Mouse (Mus musculus): ENCODE results near the gene Kank3. TPM values are rescaled to one million over a fixed set of nuclear protein-coding genes. Genes with fewer than 3 reads are reported as not detected.

Gene Kank3
- polyA plus RNA-seq, 1 experiment = 27.5 TPM

GRCm38 (mm10) chr17:33804205-33804604 lies 6.1 kb upstream of the Kank3 start:
- TF ChIP-seq POLR2A (IDR thresholded peaks at IDR 0.05; ENCODE audit: borderline replicate concordance, low read depth, low read length) = no peak
- TF ChIP-seq CTCF (IDR thresholded peaks at IDR 0.05; ENCODE audit: low read depth, low read length) = no peak

GRCm38 (mm10) chr17:33804745-33805144 lies 5.6 kb upstream of the Kank3 start:
- peaks cover 5% of the 10 kb centered on the region for H3K4me1 ChIP-seq (ENCODE audit: control insufficient read depth, insufficient read depth, low read length)
- TF ChIP-seq CTCF (IDR thresholded peaks at IDR 0.05; ENCODE audit: low read depth, low read length) = no peak
- no peak for TF ChIP-seq POLR2A (IDR thresholded peaks at IDR 0.05; ENCODE audit: borderline replicate concordance, low read depth, low read length)
- no peak overlapping the region for H3K4me3 ChIP-seq (ENCODE audit: insufficient read depth, low read length)
- no peak overlapping the region for H3K27ac ChIP-seq (ENCODE audit: insufficient read depth, low read depth, low read length)

More at GRCm38 (mm10) chr17:33804205-33804604, 6.1 kb upstream of the Kank3 start:
- H3K27ac ChIP-seq (ENCODE audit: insufficient read depth, low read depth, low read length) = no peak overlapping the region
- peaks cover 10% of the 10 kb centered on the region for H3K4me1 ChIP-seq (ENCODE audit: control insufficient read depth, insufficient read depth, low read length)
- no peak overlapping the region for H3K4me3 ChIP-seq (ENCODE audit: insufficient read depth, low read length)

DNA sequence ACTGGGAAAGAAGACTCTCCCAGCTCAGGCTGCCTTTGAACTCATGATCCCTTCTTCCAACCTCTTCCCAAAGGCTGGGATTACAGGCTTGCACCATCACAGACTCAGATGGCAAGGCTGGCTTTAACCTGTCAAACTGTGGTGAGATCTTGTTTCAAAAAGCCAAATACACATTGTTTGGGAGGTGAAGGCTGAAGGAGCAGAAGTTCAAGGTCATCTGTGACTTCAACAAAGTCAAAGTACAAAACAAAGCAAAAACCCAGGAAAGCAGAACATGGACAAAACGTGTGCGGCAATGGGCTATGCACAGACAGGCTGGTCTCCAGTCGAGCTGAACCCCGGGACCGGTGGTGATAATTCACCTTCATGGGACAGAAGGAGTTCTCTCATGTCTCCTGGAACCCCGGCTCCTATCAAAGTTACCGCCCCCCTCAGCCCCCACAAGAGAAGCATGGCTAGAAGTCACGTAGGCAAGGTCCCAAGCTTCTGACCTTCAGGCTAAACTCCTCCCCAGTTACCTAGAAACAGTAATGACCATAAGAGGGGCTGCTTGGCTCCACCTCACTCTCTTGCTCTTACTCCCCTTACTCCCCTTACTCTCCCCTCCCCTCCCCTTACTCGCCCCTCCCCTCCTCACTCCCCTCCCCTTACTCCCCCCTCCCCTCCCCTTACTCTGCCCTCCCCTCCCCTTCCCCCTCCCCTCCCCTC lies 3.0 kb upstream of the Kank3 start:
- TF ChIP-seq CTCF (IDR thresholded peaks at IDR 0.05; ENCODE audit: low read depth, low read length) = no peak
- TF ChIP-seq POLR2A (IDR thresholded peaks at IDR 0.05; ENCODE audit: borderline replicate concordance, low read depth, low read length) = no peak
- H3K4me3 ChIP-seq (ENCODE audit: insufficient read depth, low read length) = no peak overlapping the region
- no peak overlapping the region for H3K27ac ChIP-seq (ENCODE audit: insufficient read depth, low read depth, low read length)
- peaks cover 6% of the 10 kb centered on the region for H3K4me1 ChIP-seq (ENCODE audit: control insufficient read depth, insufficient read depth, low read length)

DNA sequence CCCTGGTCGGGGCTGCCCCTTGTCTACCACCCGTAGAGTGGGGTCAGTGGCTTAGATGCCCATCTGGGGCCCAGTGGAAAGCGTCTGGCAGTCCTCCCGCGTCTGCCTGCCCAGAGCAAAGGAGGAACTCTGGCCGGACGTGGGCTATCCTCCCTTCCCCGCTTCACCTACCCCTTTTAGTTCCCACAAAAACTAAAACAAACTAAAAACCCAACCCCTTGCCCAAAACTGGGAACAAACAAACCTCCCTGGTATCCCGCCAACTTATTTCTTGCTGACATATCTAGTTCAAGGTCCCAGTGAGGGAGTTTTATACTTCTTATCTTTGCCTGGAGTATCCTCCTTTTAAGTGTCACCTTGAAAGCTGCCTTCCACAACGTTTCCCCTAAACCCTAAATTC lies 2.1 kb upstream of the Kank3 start:
- Histone ChIP-seq H3K27ac (ENCODE audit: insufficient read depth, low read depth, low read length) (no peak overlapping the region), H3K4me3 (ENCODE audit: insufficient read depth, low read length) (no peak overlapping the region), H3K4me1 (ENCODE audit: control insufficient read depth, insufficient read depth, low read length) (peaks cover 6% of the 10 kb centered on the region)
- TF ChIP-seq POLR2A (IDR thresholded peaks at IDR 0.05; ENCODE audit: borderline replicate concordance, low read depth, low read length) (no peak), CTCF (IDR thresholded peaks at IDR 0.05; ENCODE audit: low read depth, low read length) (no peak)

DNA sequence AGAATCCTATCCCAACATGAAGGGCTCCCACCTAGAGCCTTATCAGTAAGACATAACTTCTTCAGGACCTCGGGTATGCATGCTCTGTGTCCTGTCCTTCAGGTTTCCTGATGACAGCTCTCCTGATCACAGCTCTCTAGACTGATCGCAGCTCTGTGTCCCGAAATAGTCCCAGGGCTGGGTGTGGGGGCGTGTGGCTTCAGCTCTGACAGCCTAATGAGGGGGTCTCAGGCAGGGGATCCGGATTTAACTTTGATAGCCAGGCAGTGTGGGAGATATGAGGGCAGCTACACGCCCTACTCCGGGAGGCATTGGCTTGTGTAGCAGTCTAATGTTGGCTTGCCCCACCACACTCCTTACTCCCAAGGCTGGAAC lies 810 bp downstream of the Kank3 start:
- Histone ChIP-seq H3K27ac (ENCODE audit: insufficient read depth, low read depth, low read length) (no peak overlapping the region), H3K4me3 (ENCODE audit: insufficient read depth, low read length) (peak overlapping the region; percentile 69), H3K4me1 (ENCODE audit: control insufficient read depth, insufficient read depth, low read length) (peaks cover 6% of the 10 kb centered on the region)
- no peak for TF ChIP-seq POLR2A (IDR thresholded peaks at IDR 0.05; ENCODE audit: borderline replicate concordance, low read depth, low read length)
- TF ChIP-seq CTCF (IDR thresholded peaks at IDR 0.05; ENCODE audit: low read depth, low read length) = no peak

- H3K27ac ChIP-seq (ENCODE audit: insufficient read depth, low read depth, low read length) = no peak overlapping the region
- no peak overlapping the region for H3K4me3 ChIP-seq (ENCODE audit: insufficient read depth, low read length)
- TF ChIP-seq CTCF (IDR thresholded peaks at IDR 0.05; ENCODE audit: low read depth, low read length) = no peak
- TF ChIP-seq POLR2A (IDR thresholded peaks at IDR 0.05; ENCODE audit: borderline replicate concordance, low read depth, low read length) = no peak
- H3K4me1 ChIP-seq (ENCODE audit: control insufficient read depth, insufficient read depth, low read length) = peaks cover 11% of the 10 kb centered on the region
Observed at GRCm38 (mm10) chr17:33812475-33812874, 2.2 kb downstream of the Kank3 start.

GRCm38 (mm10) chr17:33812990-33813389 lies 2.7 kb downstream of the Kank3 start:
- H3K27ac ChIP-seq (ENCODE audit: insufficient read depth, low read depth, low read length) = no peak overlapping the region

DNA sequence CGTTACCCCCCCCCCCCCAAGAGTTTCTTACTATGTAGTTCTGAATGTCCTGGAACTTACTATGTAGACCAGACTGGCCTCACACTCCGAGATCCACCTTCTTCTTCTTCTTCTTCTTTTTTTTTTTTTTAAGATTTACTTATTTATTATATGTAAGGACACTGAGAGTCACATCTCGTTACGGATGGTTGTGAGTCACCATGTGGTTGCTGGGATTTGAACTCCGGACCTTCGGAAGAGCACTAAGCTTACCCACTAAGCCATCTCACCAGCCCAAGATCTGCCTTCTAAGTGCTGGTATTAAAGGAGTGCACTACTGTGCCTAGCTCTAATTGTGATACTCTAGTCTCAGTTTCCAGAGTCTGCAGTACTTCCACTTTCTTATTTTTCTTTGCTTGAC lies 5.1 kb downstream of the Kank3 start:
- H3K4me3 ChIP-seq (ENCODE audit: insufficient read depth, low read length) = no peak overlapping the region
- TF ChIP-seq POLR2A (IDR thresholded peaks at IDR 0.05; ENCODE audit: borderline replicate concordance, low read depth, low read length) (no peak), CTCF (IDR thresholded peaks at IDR 0.05; ENCODE audit: low read depth, low read length) (no peak)

More at GRCm38 (mm10) chr17:33812990-33813389, 2.7 kb downstream of the Kank3 start:
- Histone ChIP-seq H3K4me1 (ENCODE audit: control insufficient read depth, insufficient read depth, low read length) (peaks cover 12% of the 10 kb centered on the region), H3K4me3 (ENCODE audit: insufficient read depth, low read length) (no peak overlapping the region)
- TF ChIP-seq POLR2A (IDR thresholded peaks at IDR 0.05; ENCODE audit: borderline replicate concordance, low read depth, low read length) (no peak), CTCF (IDR thresholded peaks at IDR 0.05; ENCODE audit: low read depth, low read length) (no peak)

DNA sequence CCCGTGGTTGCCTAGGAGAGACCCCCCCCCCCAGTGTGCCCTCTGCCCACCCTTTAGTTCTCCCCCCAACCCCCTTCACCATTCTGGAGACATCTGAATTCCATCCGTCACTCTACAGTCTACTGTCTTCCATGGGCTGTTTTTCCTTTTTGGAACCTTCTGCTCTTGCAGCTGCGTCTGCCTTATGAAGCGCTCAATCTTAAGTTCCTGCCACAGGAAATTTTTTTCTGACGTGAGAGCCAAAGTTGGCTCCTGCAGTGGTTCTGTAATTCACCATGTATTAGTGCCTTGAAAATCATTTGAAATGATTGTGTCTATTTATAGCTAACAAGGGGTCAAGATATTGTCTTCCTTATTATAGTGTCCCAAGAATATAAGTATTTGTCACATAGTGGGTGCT lies 6.3 kb downstream of the Kank3 start:
- TF ChIP-seq POLR2A (IDR thresholded peaks at IDR 0.05; ENCODE audit: borderline replicate concordance, low read depth, low read length) (no peak), CTCF (IDR thresholded peaks at IDR 0.05; ENCODE audit: low read depth, low read length) (no peak)
- Histone ChIP-seq H3K27ac (ENCODE audit: insufficient read depth, low read depth, low read length) (peak overlapping the region; percentile 95), H3K4me3 (ENCODE audit: insufficient read depth, low read length) (peak overlapping the region; percentile 79), H3K4me1 (ENCODE audit: control insufficient read depth, insufficient read depth, low read length) (peaks cover 18% of the 10 kb centered on the region)

More for the DNA sequence above, 5.1 kb downstream of the Kank3 start:
- Histone ChIP-seq H3K4me1 (ENCODE audit: control insufficient read depth, insufficient read depth, low read length) (peaks cover 18% of the 10 kb centered on the region), H3K27ac (ENCODE audit: insufficient read depth, low read depth, low read length) (no peak overlapping the region)

DNA sequence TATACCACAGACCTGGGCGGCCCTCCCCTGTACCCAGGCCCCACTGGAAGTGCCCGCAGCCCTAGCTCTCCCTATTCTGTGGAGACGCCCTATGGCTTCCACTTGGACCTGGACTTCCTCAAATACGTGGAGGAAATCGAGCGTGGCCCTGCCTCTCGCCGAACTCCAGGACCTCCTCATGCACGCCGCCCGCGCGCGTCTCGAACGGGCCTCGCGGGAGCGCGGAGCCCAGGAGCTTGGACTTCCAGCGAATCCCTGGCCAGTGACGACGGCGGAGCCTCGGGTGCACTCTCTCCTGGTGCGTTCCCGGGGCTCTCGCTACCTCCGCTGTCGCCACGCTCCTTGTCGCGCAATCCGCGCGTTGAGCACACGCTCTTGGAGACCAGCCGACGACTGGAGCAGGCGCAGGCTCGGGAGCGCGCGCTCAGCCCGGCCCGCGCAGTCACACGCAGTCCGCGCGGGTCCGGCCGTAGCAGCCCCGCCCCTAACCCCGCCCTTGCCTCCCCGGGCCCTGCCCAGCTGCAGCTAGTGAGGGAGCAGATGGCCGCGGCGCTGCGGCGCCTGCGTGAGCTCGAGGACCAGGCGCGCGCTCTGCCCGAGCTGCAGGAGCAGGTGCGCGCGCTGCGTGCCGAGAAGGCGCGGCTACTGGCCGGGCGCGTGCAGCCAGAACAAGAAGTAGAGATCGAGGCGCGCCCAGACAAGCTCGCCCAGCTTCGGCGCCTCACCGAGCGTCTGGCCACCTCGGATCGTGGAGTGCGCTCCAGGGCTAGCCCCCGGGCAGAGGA lies 7.1 kb downstream of the Kank3 start:
- 0 out of 2 replicates have a peak, but pooled peaks have one; percentile 22 for TF ChIP-seq POLR2A (IDR thresholded peaks at IDR 0.05; ENCODE audit: borderline replicate concordance, low read depth, low read length)
- TF ChIP-seq CTCF (IDR thresholded peaks at IDR 0.05; ENCODE audit: low read depth, low read length) = no peak
- Histone ChIP-seq H3K4me1 (ENCODE audit: control insufficient read depth, insufficient read depth, low read length) (peaks cover 26% of the 10 kb centered on the region), H3K27ac (ENCODE audit: insufficient read depth, low read depth, low read length) (peak overlapping the region; percentile 95)

More for the DNA sequence above, 7.1 kb downstream of the Kank3 start:
- peak overlapping the region; percentile 79 for H3K4me3 ChIP-seq (ENCODE audit: insufficient read depth, low read length)

Data from bone marrow macrophage, adult 2 months (primary cell).